Mouse (Mus musculus): Measurements from ENCODE around the gene Dysf.
A peak's percentile ranks its signal among the peaks of the same experiment; 100 is the strongest.

DNA sequence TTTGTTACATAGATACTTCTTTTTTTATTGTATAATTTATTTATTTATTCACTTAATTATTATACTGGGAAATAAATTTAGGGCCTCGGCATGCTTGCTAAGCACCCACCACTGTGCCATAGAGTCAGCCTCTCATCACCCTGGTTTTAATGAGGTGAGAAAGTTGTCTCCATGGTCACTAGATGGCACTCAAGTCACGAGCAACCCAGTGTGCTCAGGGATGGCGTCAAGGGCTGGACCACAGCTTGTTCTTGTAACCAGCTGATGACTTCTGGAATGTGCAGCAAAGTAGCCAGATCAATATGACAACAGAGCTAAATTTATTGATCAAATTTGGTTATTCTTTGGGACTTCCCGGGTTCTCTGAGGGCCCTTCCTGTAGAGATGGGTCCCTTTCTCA, 85.1 kb downstream of the Dysf start:
- TF ChIP-seq CTCF (IDR thresholded peaks at IDR 0.05; ENCODE audit: control insufficient read depth, insufficient read depth, insufficient replicate concordance, low read depth, low read length) (peak; percentile 72; the same call in 1 of the 2 replicates), POLR2A (IDR thresholded peaks at IDR 0.05; ENCODE audit: control insufficient read depth, low read depth, low read length) (no peak)
